Mouse (Mus musculus): ENCODE data around the gene Nek1. TPM values are rescaled to one million over a fixed set of nuclear protein-coding genes. Genes with fewer than 3 reads are reported as not detected.

The Nek1 gene
- total RNA-seq, 2 experiments from 2014 or later = 14.2 to 21.2 TPM

GRCm38 (mm10) chr8:61148728-61149127 lies 155.7 kb downstream of the Nek1 start:
- no peak for ATAC-seq (replicated peaks; ENCODE audit: poor library complexity)

DNA sequence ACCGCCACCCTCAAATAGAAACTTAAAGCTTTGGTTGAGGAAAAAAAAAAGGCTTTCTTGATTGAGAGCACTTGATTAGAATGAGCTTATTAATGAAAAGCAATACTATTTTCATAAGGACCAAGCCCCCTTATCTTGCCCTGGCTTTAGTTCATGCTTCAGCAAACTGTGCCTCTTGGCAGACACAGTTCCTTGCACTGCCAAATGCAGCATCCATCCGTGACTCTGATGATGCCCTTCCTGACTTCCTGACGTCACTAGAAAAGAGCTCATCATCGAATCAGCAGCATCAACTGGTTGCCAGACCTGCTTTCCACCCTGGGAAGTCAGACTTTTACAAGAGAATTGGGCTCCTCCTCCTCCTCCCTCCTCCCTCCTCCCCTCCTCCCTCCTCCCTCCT lies 157.6 kb downstream of the Nek1 start:
- ATAC-seq (replicated peaks; ENCODE audit: poor library complexity) = no peak

DNA sequence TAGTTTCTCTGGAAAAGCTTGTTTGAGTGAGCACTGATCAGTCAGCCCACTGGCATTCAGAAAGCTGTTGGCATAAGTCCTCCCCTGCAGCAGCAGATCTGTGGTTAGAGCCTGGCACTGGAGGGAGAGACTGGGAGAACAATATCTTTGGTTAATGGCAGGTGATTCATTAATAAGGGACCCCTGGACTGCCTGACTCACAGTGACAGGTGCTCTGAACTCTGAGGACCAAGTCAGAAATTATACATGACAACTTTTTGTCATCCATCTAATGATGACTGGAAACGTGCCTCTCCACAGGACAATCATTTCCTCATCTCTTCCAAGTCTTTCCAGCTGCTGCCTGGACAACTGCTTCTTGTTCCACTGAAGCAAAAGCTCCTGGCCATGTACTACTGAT lies 163.4 kb downstream of the Nek1 start:
- ATAC-seq (replicated peaks; ENCODE audit: poor library complexity) = no peak

- ATAC-seq (replicated peaks; ENCODE audit: poor library complexity) = no peak
These were observed 165.5 kb downstream of the Nek1 start for GRCm38 (mm10) chr8:61158540-61158939.

DNA sequence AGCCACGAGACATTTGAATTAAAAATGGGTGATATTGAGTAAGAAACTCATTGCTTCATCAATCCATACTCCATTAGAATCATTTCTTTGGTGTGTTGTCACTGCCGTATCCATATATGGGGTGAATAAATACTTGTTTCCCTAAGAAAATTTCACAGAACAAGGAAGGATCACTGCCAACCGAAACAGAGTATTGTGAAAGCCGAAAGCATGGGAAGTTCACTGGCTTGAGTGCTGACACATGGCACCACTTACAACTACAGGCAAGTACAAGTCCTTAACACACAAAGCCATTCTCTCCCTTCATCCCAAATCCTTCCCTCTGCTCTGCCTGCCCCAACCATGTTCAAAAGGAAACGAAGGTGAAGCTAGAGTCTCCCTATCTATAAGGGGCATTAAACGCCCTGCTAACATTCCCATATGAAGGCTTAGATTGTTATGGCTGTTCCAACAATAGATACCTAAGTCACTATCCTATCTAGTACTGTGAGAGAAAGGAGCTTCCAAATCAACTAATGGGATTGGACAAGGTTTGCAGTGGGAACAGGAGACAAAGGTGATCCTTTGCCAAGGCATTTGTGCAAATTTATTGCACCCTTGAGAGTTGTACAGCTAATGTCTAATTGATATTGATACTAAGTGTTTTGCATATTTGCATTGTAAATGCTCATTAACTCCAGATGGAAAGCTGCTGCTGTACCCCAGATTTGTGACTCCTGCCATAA lies 168.6 kb downstream of the Nek1 start:
- ATAC-seq (replicated peaks; ENCODE audit: poor library complexity) = no peak

- no peak for ATAC-seq (replicated peaks; ENCODE audit: poor library complexity)
These were observed 169.2 kb downstream of the Nek1 start for GRCm38 (mm10) chr8:61162186-61162566.

GRCm38 (mm10) chr8:61171546-61171945 lies 178.6 kb downstream of the Nek1 start:
- ATAC-seq (replicated peaks; ENCODE audit: poor library complexity) = no peak

- no peak for ATAC-seq (replicated peaks; ENCODE audit: poor library complexity)
These were observed 181.0 kb downstream of the Nek1 start for GRCm38 (mm10) chr8:61173921-61174492.

DNA sequence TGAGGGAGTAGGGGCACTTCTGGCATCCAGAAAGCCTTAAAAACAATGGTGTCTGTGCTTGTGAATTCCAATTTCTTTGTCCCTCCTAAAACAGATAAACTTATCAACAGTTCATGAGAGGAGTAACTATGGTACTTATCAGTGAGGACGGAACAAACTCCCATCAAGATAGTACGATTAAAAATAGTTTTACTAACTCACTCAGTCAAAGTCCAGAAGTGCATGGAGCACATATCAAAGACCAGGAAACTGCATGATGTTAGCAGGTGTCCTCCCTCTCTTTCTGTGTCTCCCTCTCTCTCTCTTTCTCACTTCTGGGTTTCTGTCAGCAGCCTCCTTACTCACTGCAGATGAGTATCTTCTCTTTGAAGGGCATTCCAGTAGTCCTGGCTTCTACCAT lies 182.9 kb downstream of the Nek1 start:
- ATAC-seq (replicated peaks; ENCODE audit: poor library complexity) = no peak

- no peak for ATAC-seq (replicated peaks; ENCODE audit: poor library complexity)
These were observed 184.9 kb downstream of the Nek1 start for GRCm38 (mm10) chr8:61177680-61178593.

GRCm38 (mm10) chr8:61178594-61179140 lies 185.7 kb downstream of the Nek1 start:
- no peak for ATAC-seq (replicated peaks; ENCODE audit: poor library complexity)

Other genes starting within 250 kb of the Nek1 start
- gene Hpf1, start 102.8 kb upstream of the Nek1 start, total RNA-seq (2015) = 171 and 186 TPM in 2 replicates
- gene Hpf1, start 102.8 kb upstream of the Nek1 start, total RNA-seq (2017) = 124 and 138 TPM in 2 replicates
- gene Clcn3, start 9.9 kb upstream of the Nek1 start, total RNA-seq (2015) = 22.3 and 26.1 TPM in 2 replicates
- gene Clcn3, start 9.9 kb upstream of the Nek1 start, total RNA-seq (2017) = 22.8 and 29.3 TPM in 2 replicates
- 3.0 TPM in 2 replicates for gene Sh3rf1, start 230.7 kb downstream of the Nek1 start, total RNA-seq (2015)
- 2.2 and 3.3 TPM in 2 replicates for gene Sh3rf1, start 230.7 kb downstream of the Nek1 start, total RNA-seq (2017)

Data from megakaryocyte progenitor cell, adult 5-6 weeks (primary cell).